Mouse (Mus musculus): ENCODE measurements at regions not wholly inside any gene's neighbourhood (a gene's known extent, or its start where the extent isn't known, plus 50 kb on each side); places are given as distances from the start of the nearest gene placed in this dataset.

GRCm38 (mm10) chr17:77200256-77200655 is 999.8 kb upstream of the Crim1 start:
- Histone ChIP-seq H3K4me3 (replicated peaks) (no peak overlapping the region), H3K9ac (no peak overlapping the region), H3K4me1 (replicated peaks) (no peaks in the 10 kb centered on the region), H3K27ac (no peak overlapping the region), H3K27me3 (replicated peaks) (no peaks in the 10 kb centered on the region), H3K36me3 (no peaks in the 10 kb centered on the region), H3K4me2 (replicated peaks) (no peak overlapping the region), H3K9me3 (no peaks in the 10 kb centered on the region)
- peak; percentile 94 for ATAC-seq

GRCm38 (mm10) chr17:77200671-77201070 is 999.4 kb upstream of the Crim1 start:
- no peak overlapping the region for H3K4me3 ChIP-seq (replicated peaks)
- ATAC-seq = peak; percentile 90

DNA sequence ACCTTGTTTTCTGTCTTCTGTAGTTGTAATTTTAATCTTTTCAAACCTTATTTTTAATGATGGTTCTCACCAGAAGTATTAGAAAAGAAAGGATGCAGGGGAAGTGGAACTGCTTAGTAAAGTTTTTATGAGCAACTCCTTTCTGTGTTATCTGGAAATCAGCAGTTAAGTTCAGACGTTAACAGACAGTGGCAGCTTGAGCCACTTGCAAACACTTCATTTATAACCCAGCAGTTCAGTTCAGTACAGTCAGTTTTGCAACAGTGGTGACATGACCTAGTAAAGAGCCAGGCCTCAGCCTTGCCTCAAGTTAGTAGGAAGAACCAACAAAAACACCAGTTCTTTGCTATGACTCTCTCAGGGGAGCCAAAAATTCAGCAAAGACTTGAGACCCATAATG is 989.1 kb upstream of the Crim1 start:
- Histone ChIP-seq H3K4me2 (replicated peaks) (no peak overlapping the region), H3K36me3 (no peaks in the 10 kb centered on the region), H3K9ac (no peak overlapping the region), H3K9me3 (no peaks in the 10 kb centered on the region), H3K27ac (no peak overlapping the region), H3K4me3 (replicated peaks) (no peak overlapping the region), H3K27me3 (replicated peaks) (no peaks in the 10 kb centered on the region), H3K4me1 (replicated peaks) (no peaks in the 10 kb centered on the region)
- ATAC-seq = no peak
- 21% methylated on average over 1 of the region's 1 CpGs for WGBS

More at GRCm38 (mm10) chr17:77200671-77201070, 999.4 kb upstream of the Crim1 start:
- Histone ChIP-seq H3K27ac (no peak overlapping the region), H3K27me3 (replicated peaks) (no peaks in the 10 kb centered on the region), H3K9me3 (no peaks in the 10 kb centered on the region), H3K4me1 (replicated peaks) (no peaks in the 10 kb centered on the region), H3K4me2 (replicated peaks) (no peak overlapping the region), H3K36me3 (no peaks in the 10 kb centered on the region), H3K9ac (no peak overlapping the region)
- WGBS = 68% methylated on average over 1 of the region's 1 CpGs

DNA sequence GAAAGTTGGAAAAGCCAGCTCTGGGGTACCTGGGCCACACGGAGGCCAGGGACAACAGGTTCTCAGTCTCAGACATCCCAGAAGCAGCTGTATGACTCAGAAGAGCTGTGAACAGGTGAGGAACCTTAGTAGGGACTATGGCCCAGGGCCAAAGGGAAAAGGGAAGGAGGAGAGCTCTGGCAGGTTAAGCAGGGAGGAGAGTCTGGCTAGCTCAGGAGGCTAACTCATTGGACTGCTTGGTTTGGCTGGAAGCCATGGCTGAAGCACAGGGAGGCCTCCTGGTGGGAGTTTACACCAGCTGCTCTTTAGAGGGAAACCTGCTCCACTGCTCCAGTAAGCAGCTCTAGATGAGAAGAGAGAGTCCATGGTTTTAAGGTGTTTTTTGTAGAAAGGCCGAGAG is 955.0 kb upstream of the Crim1 start:
- H3K27me3 ChIP-seq (replicated peaks) = no peaks in the 10 kb centered on the region
- no peak overlapping the region for H3K4me2 ChIP-seq (replicated peaks)
- no peak for ATAC-seq
- 80% methylated on average over 2 of the region's 2 CpGs for WGBS
- H3K9me3 ChIP-seq = no peaks in the 10 kb centered on the region
- H3K9ac ChIP-seq = no peak overlapping the region
- H3K4me3 ChIP-seq (replicated peaks) = no peak overlapping the region
- H3K4me1 ChIP-seq (replicated peaks) = no peaks in the 10 kb centered on the region
- H3K27ac ChIP-seq = no peak overlapping the region
- no peaks in the 10 kb centered on the region for H3K36me3 ChIP-seq

Data from intestine, embryonic 15.5 days (tissue).